Mouse (Mus musculus): ENCODE data around the gene Nav3.
A peak's percentile ranks its signal among the peaks of the same experiment; 100 is the strongest.

Nav3 gene

GRCm38 (mm10) chr10:109905649-109906412 lies 550.2 kb downstream of the Nav3 start:
- no peak for DNase-seq

- no peak for DNase-seq
Observed at GRCm38 (mm10) chr10:109904841-109905240, 551.2 kb downstream of the Nav3 start.

GRCm38 (mm10) chr10:109903701-109904555 lies 552.1 kb downstream of the Nav3 start:
- no peak for DNase-seq

GRCm38 (mm10) chr10:109903241-109903640 lies 552.8 kb downstream of the Nav3 start:
- no peak for DNase-seq

- no peak for DNase-seq
Observed at GRCm38 (mm10) chr10:109889171-109889475, 566.9 kb downstream of the Nav3 start.

GRCm38 (mm10) chr10:109888355-109889170 lies 567.4 kb downstream of the Nav3 start:
- no peak for DNase-seq

- DNase-seq: no peak
Observed at GRCm38 (mm10) chr10:109887160-109887559, 568.8 kb downstream of the Nav3 start.

GRCm38 (mm10) chr10:109876107-109876506 lies 579.9 kb downstream of the Nav3 start:
- no peak for DNase-seq

- DNase-seq: no peak
Observed at GRCm38 (mm10) chr10:109875312-109875830, 580.6 kb downstream of the Nav3 start.

GRCm38 (mm10) chr10:109874652-109875311 lies 581.2 kb downstream of the Nav3 start:
- DNase-seq: no peak

- DNase-seq: no peak
Observed at GRCm38 (mm10) chr10:109866063-109866462, 589.9 kb downstream of the Nav3 start.

GRCm38 (mm10) chr10:109865391-109865790 lies 590.6 kb downstream of the Nav3 start:
- no peak for DNase-seq

- DNase-seq: peak; percentile 57 to 70
Observed at GRCm38 (mm10) chr10:109864708-109865107, 591.3 kb downstream of the Nav3 start.

GRCm38 (mm10) chr10:109861275-109861674 lies 594.7 kb downstream of the Nav3 start:
- no peak for DNase-seq

- no peak for DNase-seq
Observed at GRCm38 (mm10) chr10:109858568-109858967, 597.4 kb downstream of the Nav3 start.

- DNase-seq: no peak
Observed at GRCm38 (mm10) chr10:109852392-109852791, 603.6 kb downstream of the Nav3 start.

- no peak for DNase-seq
Observed at GRCm38 (mm10) chr10:109847631-109848030, 608.4 kb downstream of the Nav3 start.

- DNase-seq: no peak
Observed at GRCm38 (mm10) chr10:109843661-109844060, 612.3 kb downstream of the Nav3 start.

- peak; percentile 36 to 46 for DNase-seq
Observed at GRCm38 (mm10) chr10:109832768-109833291, 623.2 kb downstream of the Nav3 start.

GRCm38 (mm10) chr10:109806782-109807493 lies 649.1 kb downstream of the Nav3 start:
- no peak for DNase-seq

- no peak for DNase-seq
Observed at GRCm38 (mm10) chr10:109803441-109803840, 652.6 kb downstream of the Nav3 start.

All from cerebellum, postnatal 36 days (tissue).